Mouse (Mus musculus) CD8-positive naive resting alpha-beta T cell, adult 2 months (primary cell): Measurements from ENCODE around the gene Pdcd10.

Experiments used
- DNase-seq, 2 experiments: peaks; one replicate each; pipeline ENCODE4 v3.0.0; 2022; ENCODE audit warnings: low read depth in 2 of 2, low spot score in 2 of 2

Gene Pdcd10

DNA sequence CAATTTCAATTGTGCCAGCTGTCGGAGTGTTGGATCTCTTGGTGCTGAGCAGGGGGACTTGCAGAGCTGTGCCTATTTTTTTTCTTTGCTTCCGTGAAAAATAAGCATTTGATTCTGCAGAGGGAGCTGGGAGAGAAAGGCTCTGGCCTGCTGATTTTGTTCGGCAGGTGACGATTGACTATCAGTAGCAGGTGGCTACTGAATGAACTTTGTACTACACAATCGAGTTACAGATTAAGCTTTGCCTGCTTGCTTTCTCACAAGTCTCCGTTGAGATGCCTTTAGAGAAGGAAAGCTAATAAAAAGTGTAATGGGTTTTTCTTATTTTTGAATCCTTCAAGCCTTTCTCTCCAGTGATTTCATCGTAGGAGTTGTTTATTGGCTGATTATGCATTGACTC, 81.5 kb downstream of the Pdcd10 start:
- no peak for DNase-seq

DNA sequence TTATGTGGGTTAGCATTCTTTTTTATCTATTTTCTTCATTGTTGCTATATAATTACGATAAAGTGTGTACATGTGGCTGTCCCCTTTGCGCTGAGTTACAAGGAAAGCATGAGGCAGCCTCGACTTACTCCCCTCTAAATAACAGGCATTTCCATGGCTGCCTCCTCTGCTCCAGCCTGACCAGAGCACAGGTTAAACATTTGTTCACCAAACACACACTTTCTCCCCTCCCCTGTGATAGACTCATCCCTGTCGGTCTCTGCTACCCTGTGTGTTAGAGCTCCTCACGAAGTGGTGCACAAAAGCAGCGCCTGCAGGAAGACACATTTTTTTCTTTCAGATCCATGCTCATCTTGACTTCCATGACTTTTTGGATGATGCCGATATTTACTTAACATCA, 82.0 kb downstream of the Pdcd10 start:
- no peak for DNase-seq

DNA sequence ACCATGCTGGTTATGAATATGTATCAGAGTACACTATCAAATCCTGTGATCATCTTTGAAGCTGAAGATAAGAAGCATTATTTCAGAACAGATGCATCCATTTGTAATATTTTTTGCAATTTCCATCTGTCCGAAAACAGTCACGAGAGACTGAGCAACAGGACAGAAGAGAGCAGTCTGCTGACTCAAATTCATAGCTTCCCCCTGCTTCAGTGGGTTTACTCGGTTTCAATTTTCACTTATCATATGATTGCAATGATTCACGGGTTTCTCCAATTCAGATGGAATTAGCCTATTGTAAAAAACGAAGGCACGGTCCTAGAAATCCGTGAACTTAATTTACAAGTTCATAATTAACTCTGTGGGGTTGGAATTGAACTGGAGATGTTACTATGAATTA, 88.5 kb downstream of the Pdcd10 start:
- no peak for DNase-seq
